Mouse (Mus musculus) small intestine, adult 2 months (tissue): Measurements from ENCODE around the gene Gm3629. TPM values are rescaled to one million over a fixed set of nuclear protein-coding genes. Genes with fewer than 3 reads are reported as not detected.
A peak's percentile ranks its signal among the peaks of the same experiment; 100 is the strongest.
"Not testable (repeated sequence)": the region's sequence is repeated elsewhere in the genome, so short reads cannot be mapped to it uniquely, and the experiment has no call there.

Experiments
- H3K27ac ChIP-seq: fragments of 200-500 bp; 2 replicates; pipeline ENCODE4 v1.5.1; 2012; ENCODE audit warnings: low read depth, low read length, control low read depth, inconsistent platforms; ENCODE audit not compliant: insufficient read depth
- H3K27me3 ChIP-seq: fragments of 200-500 bp; 2 replicates; pipeline ENCODE4 v1.6.1; 2012; ENCODE audit warnings: mild to moderate bottlenecking, moderate library complexity, low read length, inconsistent platforms; ENCODE audit not compliant: control insufficient read depth, insufficient read depth
- H3K36me3 ChIP-seq: fragments of 200-500 bp; 2 replicates; pipeline ENCODE4 v1.6.1; 2012; ENCODE audit warnings: mild to moderate bottlenecking, low read length, control low read depth, inconsistent platforms; ENCODE audit not compliant: control insufficient read depth, insufficient read depth
- H3K4me1 ChIP-seq: fragments of 200-500 bp; 2 replicates; pipeline ENCODE4 v1.6.1; 2012; ENCODE audit warnings: low read length, inconsistent platforms, mixed read lengths; ENCODE audit not compliant: control insufficient read depth, insufficient read depth, insufficient read length
- H3K4me3 ChIP-seq: fragments of 200-500 bp; 2 replicates; pipeline ENCODE4 v1.5.1; 2012; ENCODE audit warnings: low read depth, mild to moderate bottlenecking, control low read depth, inconsistent platforms, low read length, moderate library complexity
- WGBS: fragments of 180-500 bp; shearing (Covaris S2); methylation state at CpG from one replicate; pipeline ENCODE4 v1.1.7; 2018; 5-methylcytosine and 5-hydroxymethylcytosine counted together
- polyA plus RNA-seq: library from polyadenylated mRNA; depleted of rRNA; stranded (reverse); fragments of >200 nt; gene quantifications from 2 replicates; pipeline ENCODE4 v1.2.3, GENCODE M21; 2012; rRNA removed

Gene Gm3629
- polyA plus RNA-seq = not detected in 2 replicates

- 35% methylated on average over 1 of the region's 2 CpGs for WGBS
- H3K27ac ChIP-seq, H3K27me3 ChIP-seq, H3K4me3 ChIP-seq, H3K36me3 ChIP-seq, H3K4me1 ChIP-seq: not testable (repeated sequence)
Observed at GRCm38 (mm10) chr14:6590513-6590912, at the start of gene Gm3629. Gene Gm3629, minus strand, starts transcription at chr14:6590613.

GRCm38 (mm10) chr14:6622318-6622717 lies 31.9 kb upstream of the Gm3629 start, which contains the start of gene Gm3460:
Gene Gm3460, minus strand, starts transcription at chr14:6622418.
- WGBS = 50% methylated on average over 1 of the region's 2 CpGs
- not testable (repeated sequence) for H3K27ac ChIP-seq

GRCm38 (mm10) chr14:6606436-6606835 lies 16.0 kb upstream of the Gm3629 start:
- not testable (repeated sequence) for H3K36me3 ChIP-seq, H3K27me3 ChIP-seq, H3K4me3 ChIP-seq, H3K4me1 ChIP-seq, H3K27ac ChIP-seq
- no CpG with 5 or more reads among the region's 1 CpGs for WGBS

More at GRCm38 (mm10) chr14:6622318-6622717, 31.9 kb upstream of the Gm3629 start, which contains the start of gene Gm3460:
- not testable (repeated sequence) for H3K4me3 ChIP-seq, H3K4me1 ChIP-seq, H3K27me3 ChIP-seq, H3K36me3 ChIP-seq

DNA sequence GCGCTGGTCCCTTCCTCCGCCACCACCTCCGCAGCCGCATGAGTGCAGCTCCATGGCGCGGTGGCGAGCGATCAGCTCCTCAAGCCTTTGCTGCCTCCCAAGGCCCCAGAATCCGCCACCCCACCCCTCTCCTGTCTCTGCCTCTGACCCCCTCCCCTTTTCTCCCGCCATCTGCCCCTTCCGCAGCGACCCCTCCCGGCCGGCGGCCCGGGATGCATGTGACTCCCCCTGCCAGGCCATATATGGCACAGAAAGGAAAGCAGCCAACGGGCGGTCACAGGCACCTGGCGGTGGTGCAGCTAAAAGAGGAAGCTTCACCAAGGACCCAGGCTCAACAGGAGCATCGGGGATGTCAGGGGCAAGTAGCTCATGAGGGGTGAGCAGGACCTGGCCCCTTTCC lies 14.6 kb upstream of the Gm3629 start:
- 3% methylated on average over 16 of the region's 20 CpGs for WGBS
- H3K4me1 ChIP-seq, H3K27ac ChIP-seq, H3K36me3 ChIP-seq, H3K27me3 ChIP-seq: not testable (repeated sequence)
- H3K4me3 ChIP-seq = peak overlapping the region; percentile 28; the same call in 1 of the 2 replicates

GRCm38 (mm10) chr14:6604551-6604950 lies 14.1 kb upstream of the Gm3629 start:
- not testable (repeated sequence) for H3K27ac ChIP-seq
- peak overlapping the region; percentile 22 for H3K4me3 ChIP-seq
- WGBS = 4% methylated on average over 19 of the region's 20 CpGs

GRCm38 (mm10) chr14:6537190-6537589 lies 53.2 kb downstream of the Gm3629 start, which contains the start of gene Gm8356:
Gene Gm8356, minus strand, starts transcription at chr14:6537290.
- H3K4me3 ChIP-seq, H3K27me3 ChIP-seq, H3K27ac ChIP-seq, H3K36me3 ChIP-seq, H3K4me1 ChIP-seq: not testable (repeated sequence)
- 63% methylated on average over 1 of the region's 2 CpGs for WGBS

More at GRCm38 (mm10) chr14:6604551-6604950, 14.1 kb upstream of the Gm3629 start:
- not testable (repeated sequence) for H3K36me3 ChIP-seq, H3K27me3 ChIP-seq, H3K4me1 ChIP-seq

Other genes starting within 250 kb of the Gm3629 start
- gene Gm3618, start 246.9 kb downstream of the Gm3629 start, polyA plus RNA-seq = not detected in 2 replicates
- gene Gm16440, start 200.3 kb downstream of the Gm3629 start, polyA plus RNA-seq = not detected in 2 replicates
- gene Gm3591, start 178.1 kb downstream of the Gm3629 start, polyA plus RNA-seq = 0.06 TPM in 1 of 2 replicates, not detected in the other
- gene Gm3594, start 146.0 kb downstream of the Gm3629 start, polyA plus RNA-seq = not detected in 2 replicates
- gene Gm8356, start 53.3 kb downstream of the Gm3629 start, polyA plus RNA-seq = not detected in 2 replicates
- gene Gm3460, start 31.8 kb upstream of the Gm3629 start, polyA plus RNA-seq = not detected in 2 replicates
- gene Gm10251, start 93.6 kb upstream of the Gm3629 start, polyA plus RNA-seq = not detected in 2 replicates
- not detected in 2 replicates for gene Gm8050, start 129.6 kb upstream of the Gm3629 start, polyA plus RNA-seq
- gene Gm3636, start 151.7 kb upstream of the Gm3629 start, polyA plus RNA-seq = not detected in 2 replicates
- gene Gm8362, start 183.8 kb upstream of the Gm3629 start, polyA plus RNA-seq = not detected in 2 replicates
- not detected in 2 replicates for gene Gm3642, start 249.7 kb upstream of the Gm3629 start, polyA plus RNA-seq